12 mouse cellular contexts compared by ENCODE assay signal in the genomic region with DNA sequence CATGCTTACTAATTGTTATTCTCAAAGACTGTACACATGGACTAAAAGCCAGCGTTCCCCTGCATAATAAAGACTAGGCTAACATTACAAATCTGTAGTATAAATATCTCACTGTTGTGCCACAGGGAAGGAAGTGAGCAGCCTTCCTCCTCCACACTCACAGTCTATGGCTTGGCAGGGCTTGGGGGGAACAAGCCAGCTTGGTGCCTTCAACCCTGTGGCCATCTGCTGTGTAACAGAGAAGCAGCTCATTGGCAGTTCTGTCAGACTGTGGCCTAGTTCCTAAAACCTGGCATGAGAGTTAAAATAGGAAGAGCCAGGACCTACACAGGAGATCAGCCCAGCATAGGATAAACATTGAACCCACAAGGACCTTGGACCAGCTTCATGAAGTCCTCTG. TPM values are rescaled to one million over a fixed set of nuclear protein-coding genes. Genes with fewer than 3 reads are reported as not detected.
DNase-seq lines count a peak whose midpoint lies in the region; TF ChIP-seq lines count a peak whose summit lies in the region.
"Had no signal": no experiment of that assay in that cellular context is flagged by ENCODE, and none has a peak within 500 bp of the region (broad histone marks: within the 10 kb centered on the region; RNA-seq: fewer than 3 reads in every experiment).

No protein-coding gene starts in this region.

- no peak for TF ChIP-seq POLR2A in heart, adult 2 months (IDR thresholded peaks at IDR 0.05; ENCODE audit: insufficient read depth, low read depth, low read length)

- peaks cover 5% of the 10 kb centered on the region for H3K4me1 ChIP-seq in heart, adult 2 months (ENCODE audit: control insufficient read depth, insufficient read depth, low read length)
- no peaks in the 10 kb centered on the region for H3K4me1 ChIP-seq in forebrain, embryonic 10.5 days
- H3K4me1 ChIP-seq: heart, embryonic 10.5 days; limb, embryonic 13.5 days; stomach, embryonic 15.5 days had no signal

- no peak for DNase-seq in heart, adult 2 months
- DNase-seq in heart, postnatal 36 days, result no peak
- peak; percentile 7 for DNase-seq in adipocyte (ENCODE audit: low spot score)
- peak; percentile 89 to 90 for DNase-seq in cerebellum, postnatal 36 days
- DNase-seq in left cerebral cortex, postnatal 10 days (ENCODE audit: extremely low spot score in 1 of 2, low spot score in 2 of 2), result peak; percentile 27 to 50
- no peak for DNase-seq in neural tube, embryonic 10.5 days (ENCODE audit: extremely low spot score, low spot score)
- DNase-seq in thymus, postnatal 0 days (ENCODE audit: low spot score), result no peak
- no peak for DNase-seq in forebrain, embryonic 10.5 days (ENCODE audit: extremely low spot score, low spot score)

- TF ChIP-seq CTCF in heart, adult 2 months (IDR thresholded peaks at IDR 0.05), result no peak

- intact Hi-C loops in heart, adult 2 months (cut with DNase I), result no loop called here
- intact Hi-C loops in heart, postnatal 36 days (cut with DNase I), result no loop called here
- intact Hi-C loops in left cerebral cortex, postnatal 10 days (cut with DNase I), result no loop called here

- H3K4me3 ChIP-seq in heart, adult 2 months, result no peak overlapping the region
- no peak overlapping the region for H3K4me3 ChIP-seq in forebrain, embryonic 10.5 days
- H3K4me3 ChIP-seq: heart, embryonic 10.5 days; limb, embryonic 13.5 days; stomach, embryonic 15.5 days had no signal

- TF ChIP-seq EP300 in heart, adult 2 months (IDR thresholded peaks at IDR 0.05; ENCODE audit: insufficient read depth, low read depth, low read length), result no peak

- peaks cover 3% of the 10 kb centered on the region; the same call in 1 of the 2 replicates for H3K36me3 ChIP-seq in heart, adult 2 months (ENCODE audit: control insufficient read depth, insufficient read depth, low read length)
- no peaks in the 10 kb centered on the region for H3K36me3 ChIP-seq in forebrain, embryonic 10.5 days (replicated peaks)
- H3K36me3 ChIP-seq: heart, embryonic 10.5 days; limb, embryonic 13.5 days; stomach, embryonic 15.5 days had no signal

- 46% methylated on average over 1 of the region's 1 CpGs for WGBS in heart, adult 2 months
- WGBS in forebrain, embryonic 10.5 days, result 89% methylated on average over 1 of the region's 1 CpGs

- H3K79me2 ChIP-seq in heart, adult 2 months (replicated peaks; ENCODE audit: control insufficient read depth, insufficient read depth, low read length), result no peaks in the 10 kb centered on the region; the same call in 1 of the 2 replicates

- H3K27me3 ChIP-seq in heart, adult 2 months (ENCODE audit: control insufficient read depth, insufficient read depth, low read length), result no peaks in the 10 kb centered on the region
- no peaks in the 10 kb centered on the region for H3K27me3 ChIP-seq in forebrain, embryonic 10.5 days (ENCODE audit: poor library complexity, severe bottlenecking)
- H3K27me3 ChIP-seq: limb, embryonic 13.5 days; stomach, embryonic 15.5 days had no signal

- H3K9me3 ChIP-seq in forebrain, embryonic 10.5 days, result no peaks in the 10 kb centered on the region
- H3K9me3 ChIP-seq: heart, embryonic 10.5 days; limb, embryonic 13.5 days; stomach, embryonic 15.5 days had no signal

- H3K9ac ChIP-seq in heart, adult 2 months (ENCODE audit: low read depth, low read length), result no peak overlapping the region
- H3K9ac ChIP-seq: limb, embryonic 13.5 days; stomach, embryonic 15.5 days had no signal

- H3K27ac ChIP-seq in heart, adult 2 months, result peak overlapping the region; percentile 62
- H3K27ac ChIP-seq in forebrain, embryonic 10.5 days, result no peak overlapping the region
- H3K27ac ChIP-seq: heart, embryonic 10.5 days; limb, embryonic 13.5 days; macrophage; stomach, embryonic 15.5 days had no signal

RNA-seq across cellular contexts. Expression of gene Syne1, which starts 23.0 kb away (rescaled TPM):
- 10 to 100 TPM; 53.6 to 66.6 TPM for total RNA-seq in heart, adult 2 months (2021)
- polyA plus RNA-seq in heart, adult 2 months (2012; rRNA removed), result 29.0 and 42.6 TPM in 2 replicates
- total RNA-seq in heart, postnatal 36 days (2021), result 10 to 100 TPM; 56.2 to 61.6 TPM
- 100 to 1,000 TPM; 142 to 150 TPM for total RNA-seq in left cerebral cortex, postnatal 10 days (2021)
- polyA plus RNA-seq in thymus, postnatal 0 days (2015; fragmentation: Nextera tagmentation; extraction: Ambion mirVana), result 8.3 and 11.5 TPM in 2 replicates
- 1.5 and 1.7 TPM in 2 replicates for polyA plus RNA-seq in forebrain, embryonic 10.5 days (2016; fragmentation: Nextera tagmentation; extraction: Ambion mirVana)

Comparison
In these comparisons a context has a peak if more than half of its experiments do, and no peak if none do; other contexts are left out.
1. DNase-seq: peak in adipocyte (single experiment), cerebellum, postnatal 36 days (2 of 2) and left cerebral cortex, postnatal 10 days (2 of 2); none in heart, adult 2 months (0 of 2), heart, postnatal 36 days (0 of 2), neural tube, embryonic 10.5 days (single experiment), thymus, postnatal 0 days (single experiment) and forebrain, embryonic 10.5 days (single experiment).